Mouse (Mus musculus) limb, embryonic 15.5 days (tissue): ENCODE measurements at regions not wholly inside any gene's neighbourhood (a gene's known extent, or its start where the extent isn't known, plus 50 kb on each side); places are given as distances from the start of the nearest gene placed in this dataset.

ENCODE experiments used
- ATAC-seq: fragments of 200-750 bp; cut with Nextera tagmentation; 2 replicates; pipeline ENCODE4 v1.8.0; 2017; ENCODE audit warnings: low read depth, moderate TSS enrichment; ENCODE audit not compliant: insufficient number of reproducible peaks, low FRiP score, low TSS enrichment
- H3K27ac ChIP-seq: fragments of 300-500 bp; sonication (generic); 2 replicates; pipeline ENCODE4 v1.5.1; 2015; ENCODE audit warnings: moderate library complexity, mild to moderate bottlenecking, inconsistent platforms
- H3K27me3 ChIP-seq: fragments of 300-500 bp; sonication (generic); 2 replicates; pipeline ENCODE4 v1.6.1; 2015; ENCODE audit warnings: inconsistent platforms
- H3K36me3 ChIP-seq: fragments of 300-500 bp; sonication (generic); 2 replicates; pipeline ENCODE4 v1.6.1; 2015; ENCODE audit warnings: inconsistent platforms
- H3K4me1 ChIP-seq: fragments of 300-500 bp; sonication (generic); 2 replicates; pipeline ENCODE4 v1.6.1; 2015; ENCODE audit warnings: inconsistent platforms
- H3K4me2 ChIP-seq: fragments of 300-500 bp; sonication (generic); 2 replicates; pipeline ENCODE4 v1.6.1; 2015; ENCODE audit warnings: mild to moderate bottlenecking, inconsistent platforms
- H3K4me3 ChIP-seq: fragments of 300-500 bp; sonication (generic); 2 replicates; pipeline ENCODE4 v1.5.1; 2015; ENCODE audit warnings: mild to moderate bottlenecking, inconsistent platforms
- H3K9ac ChIP-seq: fragments of 300-500 bp; sonication (generic); 2 replicates; pipeline ENCODE4 v1.6.1; 2015; ENCODE audit warnings: inconsistent platforms
- H3K9me3 ChIP-seq: fragments of 300-500 bp; sonication (generic); 2 replicates; pipeline ENCODE4 v1.6.1; 2016; ENCODE audit warnings: inconsistent platforms
- WGBS: fragments of 180-500 bp; shearing (Covaris S2); methylation state at CpG from one replicate; pipeline ENCODE4 v1.1.7; 2015; 5-methylcytosine and 5-hydroxymethylcytosine counted together

DNA sequence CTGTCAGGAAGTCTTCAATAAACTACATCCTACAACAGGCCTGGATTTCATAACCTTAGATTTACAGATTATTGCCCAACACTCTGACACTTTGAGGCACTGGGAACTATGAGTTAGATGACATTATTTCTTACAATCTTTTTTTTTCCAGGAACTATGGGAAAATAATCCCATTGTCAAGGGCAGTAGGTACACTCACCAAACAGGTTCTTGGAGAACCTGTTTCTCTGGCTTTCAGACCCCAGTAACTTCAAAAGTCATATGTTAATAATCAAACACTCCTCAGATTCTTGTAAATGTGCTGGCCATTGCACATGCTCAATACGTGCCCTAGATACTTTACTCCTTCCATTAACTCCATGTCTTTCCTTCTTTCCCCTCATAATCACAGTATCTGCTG is 769.1 kb downstream of the Nedd1 start:
- 40% methylated on average over 1 of the region's 1 CpGs for WGBS
- Histone ChIP-seq H3K4me3 (no peak overlapping the region), H3K9ac (no peak overlapping the region), H3K4me1 (no peaks in the 10 kb centered on the region), H3K9me3 (no peaks in the 10 kb centered on the region), H3K27ac (no peak overlapping the region), H3K27me3 (no peaks in the 10 kb centered on the region), H3K36me3 (no peaks in the 10 kb centered on the region), H3K4me2 (no peak overlapping the region)
- no peak for ATAC-seq

GRCm38 (mm10) chr10:91923626-91924025 is 742.5 kb upstream of the Tmpo start:
- H3K4me2 ChIP-seq, result no peak overlapping the region
- no peaks in the 10 kb centered on the region for H3K27me3 ChIP-seq
- H3K4me1 ChIP-seq, result no peaks in the 10 kb centered on the region
- no peaks in the 10 kb centered on the region for H3K36me3 ChIP-seq
- no peak overlapping the region for H3K9ac ChIP-seq
- 36% methylated on average over 3 of the region's 3 CpGs for WGBS
- no peak overlapping the region for H3K27ac ChIP-seq
- H3K9me3 ChIP-seq, result no peaks in the 10 kb centered on the region
- H3K4me3 ChIP-seq, result no peak overlapping the region
- no peak for ATAC-seq

GRCm38 (mm10) chr10:91889864-91890263 is 708.7 kb upstream of the Tmpo start:
- Histone ChIP-seq H3K4me1 (no peaks in the 10 kb centered on the region), H3K9me3 (no peaks in the 10 kb centered on the region), H3K36me3 (no peaks in the 10 kb centered on the region), H3K4me3 (no peak overlapping the region), H3K27ac (no peak overlapping the region), H3K27me3 (no peaks in the 10 kb centered on the region), H3K4me2 (no peak overlapping the region), H3K9ac (no peak overlapping the region)
- no peak for ATAC-seq
- 74% methylated on average over 6 of the region's 6 CpGs for WGBS

- 60% methylated on average over 4 of the region's 4 CpGs for WGBS
These were observed 707.4 kb upstream of the Tmpo start for GRCm38 (mm10) chr10:91888537-91888936.

GRCm38 (mm10) chr10:91883155-91883554 is 702.0 kb upstream of the Tmpo start:
- no peak overlapping the region for H3K27ac ChIP-seq
- H3K36me3 ChIP-seq, result no peaks in the 10 kb centered on the region
- no peak for ATAC-seq
- H3K27me3 ChIP-seq, result no peaks in the 10 kb centered on the region
- no peak overlapping the region for H3K9ac ChIP-seq
- H3K4me1 ChIP-seq, result no peaks in the 10 kb centered on the region
- no peak overlapping the region for H3K4me3 ChIP-seq
- H3K4me2 ChIP-seq, result no peak overlapping the region
- WGBS, result 58% methylated on average over 5 of the region's 5 CpGs
- no peaks in the 10 kb centered on the region for H3K9me3 ChIP-seq

More at GRCm38 (mm10) chr10:91888537-91888936, 707.4 kb upstream of the Tmpo start:
- H3K4me2 ChIP-seq, result no peak overlapping the region
- H3K27ac ChIP-seq, result no peak overlapping the region
- H3K36me3 ChIP-seq, result no peaks in the 10 kb centered on the region
- no peaks in the 10 kb centered on the region for H3K27me3 ChIP-seq
- H3K4me3 ChIP-seq, result no peak overlapping the region
- no peaks in the 10 kb centered on the region for H3K9me3 ChIP-seq
- no peak for ATAC-seq
- no peak overlapping the region for H3K9ac ChIP-seq
- no peaks in the 10 kb centered on the region for H3K4me1 ChIP-seq

DNA sequence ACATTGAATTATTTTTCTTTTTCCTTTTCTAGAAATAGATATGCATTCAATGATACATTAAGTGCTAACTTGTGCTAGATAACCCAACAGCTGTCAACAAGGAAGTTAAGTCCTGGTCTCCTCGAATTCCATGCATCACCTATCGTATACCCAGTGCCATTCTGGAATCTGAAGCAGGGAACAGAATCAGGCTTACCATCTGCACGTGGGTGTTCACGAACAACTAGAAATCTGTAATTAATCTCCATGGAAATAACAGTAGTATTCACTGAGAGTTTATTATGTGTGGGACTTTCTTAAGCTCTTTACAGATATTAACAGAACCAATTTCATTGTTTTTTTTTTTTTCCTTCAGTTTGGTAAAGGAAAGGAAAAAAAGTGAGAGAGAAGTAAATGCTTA is 701.4 kb upstream of the Tmpo start:
- Histone ChIP-seq H3K9me3 (no peaks in the 10 kb centered on the region), H3K9ac (no peak overlapping the region), H3K4me1 (no peaks in the 10 kb centered on the region), H3K4me3 (no peak overlapping the region), H3K27me3 (no peaks in the 10 kb centered on the region), H3K4me2 (no peak overlapping the region), H3K27ac (no peak overlapping the region), H3K36me3 (no peaks in the 10 kb centered on the region)
- no peak for ATAC-seq
- 63% methylated on average over 4 of the region's 4 CpGs for WGBS

DNA sequence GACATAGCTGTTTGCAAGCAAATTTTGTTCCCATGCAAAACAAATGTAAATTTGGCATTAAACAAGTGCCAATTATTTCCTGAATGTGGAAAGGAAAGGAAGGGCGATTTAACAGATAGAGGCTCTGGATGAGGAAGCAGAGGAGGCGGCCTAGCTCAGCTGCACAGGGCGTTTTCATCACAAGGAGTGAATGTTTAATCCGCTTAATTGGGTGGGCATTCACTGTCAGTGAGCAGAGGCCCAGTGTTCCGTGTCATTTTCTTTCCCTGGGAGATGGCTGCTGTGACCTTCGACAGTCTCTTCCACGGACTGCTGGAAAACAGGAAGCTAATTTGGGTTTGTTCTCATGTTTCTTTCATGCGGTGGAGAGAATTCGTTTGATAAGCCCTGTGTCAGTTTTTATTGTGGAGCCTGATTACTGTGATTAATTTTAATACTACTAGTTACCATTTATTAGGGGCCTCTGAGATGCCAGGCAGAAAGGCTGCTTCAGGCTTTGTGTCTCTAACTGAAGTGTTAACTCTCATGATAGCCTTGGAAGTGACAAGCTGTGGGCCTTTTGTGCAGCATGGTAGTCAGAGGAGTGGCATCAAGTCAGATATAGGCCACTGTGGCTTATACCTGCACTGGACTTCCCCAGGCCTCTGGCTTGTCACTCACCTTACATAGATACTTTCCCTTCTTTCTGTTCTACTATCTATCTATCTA is 700.6 kb upstream of the Tmpo start:
- no peak overlapping the region for H3K4me2 ChIP-seq
- no peak overlapping the region for H3K4me3 ChIP-seq
- no peak overlapping the region for H3K9ac ChIP-seq
- H3K27ac ChIP-seq, result no peak overlapping the region
- no peak for ATAC-seq
- no peaks in the 10 kb centered on the region for H3K27me3 ChIP-seq
- WGBS, result 48% methylated on average over 9 of the region's 9 CpGs
- H3K9me3 ChIP-seq, result no peaks in the 10 kb centered on the region
- H3K36me3 ChIP-seq, result no peaks in the 10 kb centered on the region
- H3K4me1 ChIP-seq, result no peaks in the 10 kb centered on the region

GRCm38 (mm10) chr10:91875450-91875849 is 694.3 kb upstream of the Tmpo start:
- H3K9me3 ChIP-seq, result no peaks in the 10 kb centered on the region
- H3K9ac ChIP-seq, result no peak overlapping the region
- H3K36me3 ChIP-seq, result no peaks in the 10 kb centered on the region
- no peak overlapping the region for H3K27ac ChIP-seq
- ATAC-seq, result no peak
- WGBS, result 66% methylated on average over 3 of the region's 3 CpGs
- H3K4me2 ChIP-seq, result no peak overlapping the region
- H3K4me3 ChIP-seq, result no peak overlapping the region
- H3K4me1 ChIP-seq, result no peaks in the 10 kb centered on the region
- no peaks in the 10 kb centered on the region for H3K27me3 ChIP-seq

DNA sequence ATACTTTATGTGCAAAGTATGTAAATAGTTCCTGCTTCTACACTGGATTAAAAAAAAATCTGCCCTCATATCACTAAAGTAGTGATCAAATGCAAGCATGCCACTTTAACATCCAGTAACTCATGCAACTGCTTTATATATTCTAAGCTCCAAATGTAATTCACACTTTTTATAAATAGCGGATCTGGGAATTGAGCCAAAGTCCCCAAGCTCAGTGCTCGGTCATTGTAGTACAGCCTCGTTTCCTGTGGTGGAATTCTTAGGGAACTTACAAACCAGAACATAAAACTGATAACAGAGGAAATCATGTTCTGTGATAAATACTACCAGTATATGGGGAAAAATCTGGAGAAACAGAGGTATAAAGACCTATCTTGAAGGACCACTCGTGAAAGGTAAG is 690.1 kb upstream of the Tmpo start:
- Histone ChIP-seq H3K4me1 (no peaks in the 10 kb centered on the region), H3K36me3 (no peaks in the 10 kb centered on the region), H3K4me3 (no peak overlapping the region), H3K9ac (no peak overlapping the region), H3K27ac (no peak overlapping the region), H3K27me3 (no peaks in the 10 kb centered on the region), H3K9me3 (no peaks in the 10 kb centered on the region), H3K4me2 (no peak overlapping the region)
- 40% methylated on average over 4 of the region's 4 CpGs for WGBS
- ATAC-seq, result no peak

- ATAC-seq, result peak; percentile 92
- Histone ChIP-seq H3K36me3 (no peaks in the 10 kb centered on the region), H3K9ac (no peak overlapping the region), H3K4me3 (no peak overlapping the region), H3K4me2 (0 out of 2 replicates have a peak overlapping the region, but pooled peaks have one; percentile 17), H3K9me3 (no peaks in the 10 kb centered on the region; the same call in 1 of the 2 replicates), H3K27ac (0 out of 2 replicates have a peak overlapping the region, but pooled peaks have one; percentile 11), H3K27me3 (no peaks in the 10 kb centered on the region), H3K4me1 (0 out of 2 replicates have a peak, but pooled peaks cover 4% of the 10 kb centered on the region)
- 13% methylated on average over 6 of the region's 6 CpGs for WGBS
These were observed 677.8 kb upstream of the Tmpo start for GRCm38 (mm10) chr10:91858711-91859595.

DNA sequence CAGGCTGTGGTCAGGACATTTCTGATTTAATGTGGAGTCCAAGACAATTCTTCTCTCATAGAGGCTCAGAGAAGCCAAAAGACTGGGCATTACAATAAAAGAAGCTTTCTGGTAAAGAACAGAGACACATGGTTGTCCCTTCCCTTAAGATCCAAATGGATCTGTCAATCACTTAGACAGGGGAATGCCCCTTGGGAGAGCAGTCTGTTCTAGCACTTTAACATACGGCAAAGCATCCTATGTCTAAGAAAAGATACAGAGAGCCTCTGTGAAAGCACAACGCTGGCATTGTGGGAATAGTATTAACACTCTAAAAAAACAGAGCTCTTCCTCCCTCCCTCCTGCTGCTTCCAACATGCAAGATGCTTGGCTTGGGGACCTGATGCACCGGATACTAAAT is 646.0 kb upstream of the Tmpo start:
- no peaks in the 10 kb centered on the region for H3K36me3 ChIP-seq
- H3K27me3 ChIP-seq, result no peaks in the 10 kb centered on the region
- no peak for ATAC-seq
- no peaks in the 10 kb centered on the region for H3K9me3 ChIP-seq
- WGBS, result 72% methylated on average over 3 of the region's 3 CpGs
- H3K4me2 ChIP-seq, result no peak overlapping the region
- no peak overlapping the region for H3K27ac ChIP-seq
- H3K4me1 ChIP-seq, result no peaks in the 10 kb centered on the region
- H3K4me3 ChIP-seq, result no peak overlapping the region
- H3K9ac ChIP-seq, result no peak overlapping the region

DNA sequence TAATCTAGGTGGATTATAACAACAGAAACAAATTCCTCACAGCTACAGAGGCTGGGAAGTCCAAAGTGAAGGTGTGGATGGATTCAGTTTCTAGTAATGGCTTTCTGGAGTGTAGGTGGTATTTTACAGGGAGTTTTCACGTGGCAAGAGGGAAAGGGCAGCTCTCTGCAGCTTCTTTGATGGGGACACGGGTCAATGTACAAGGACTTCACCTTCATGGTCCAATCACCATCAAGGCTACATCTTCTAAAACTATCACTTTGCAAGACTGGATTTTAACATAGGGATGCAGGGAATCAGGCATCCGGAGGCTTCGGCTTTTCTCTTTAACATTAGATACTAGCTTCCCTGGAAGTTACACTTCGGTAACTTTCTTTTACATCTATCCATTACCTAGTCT is 642.4 kb upstream of the Tmpo start:
- WGBS, result 81% methylated on average over 5 of the region's 5 CpGs
- ATAC-seq, result no peak
- no peaks in the 10 kb centered on the region for H3K36me3 ChIP-seq
- no peaks in the 10 kb centered on the region for H3K4me1 ChIP-seq
- H3K4me2 ChIP-seq, result no peak overlapping the region
- no peaks in the 10 kb centered on the region for H3K9me3 ChIP-seq
- no peaks in the 10 kb centered on the region for H3K27me3 ChIP-seq
- H3K27ac ChIP-seq, result no peak overlapping the region
- no peak overlapping the region for H3K9ac ChIP-seq
- no peak overlapping the region for H3K4me3 ChIP-seq
